Mouse (Mus musculus): ENCODE results near the gene Kcns3. TPM values are rescaled to one million over a fixed set of nuclear protein-coding genes. Genes with fewer than 3 reads are reported as not detected.

Kcns3 gene
- 0.16 and 0.26 TPM in 2 replicates for polyA plus RNA-seq (2016; fragmentation: Nextera tagmentation; extraction: Ambion mirVana)

- Histone ChIP-seq H3K36me3 (no peaks in the 10 kb centered on the region), H3K9ac (no peak within 1 kb of the TSS), H3K4me2 (peak within 1 kb of the TSS; percentile 71), H3K27ac (no peak within 1 kb of the TSS), H3K27me3 (replicated peaks) (peaks cover 61% of the 10 kb centered on the region), H3K4me3 (peak within 1 kb of the TSS; percentile 49), H3K9me3 (replicated peaks) (no peaks in the 10 kb centered on the region), H3K4me1 (peaks cover 10% of the 10 kb centered on the region; the same call in 1 of the 2 replicates)
- WGBS (ENCODE audit: insufficient replicate concordance), result 18% methylated on average over 15 of the region's 15 CpGs
- ATAC-seq, result no peak
Measured at GRCm38 (mm10) chr12:11151015-11151414, at the start of gene Kcns3. Gene Kcns3 (minus strand): TSS chr12:11151056.

GRCm38 (mm10) chr12:11198551-11198950 lies 47.7 kb upstream of the Kcns3 start:
- no peaks in the 10 kb centered on the region for H3K9me3 ChIP-seq (replicated peaks)
- WGBS (ENCODE audit: insufficient replicate concordance), result 61% methylated on average over 2 of the region's 2 CpGs
- no peak overlapping the region for H3K4me3 ChIP-seq
- H3K4me2 ChIP-seq, result no peak overlapping the region
- ATAC-seq, result no peak
- H3K4me1 ChIP-seq, result no peaks in the 10 kb centered on the region
- no peaks in the 10 kb centered on the region for H3K36me3 ChIP-seq
- no peak overlapping the region for H3K27ac ChIP-seq
- no peaks in the 10 kb centered on the region for H3K27me3 ChIP-seq (replicated peaks)
- no peak overlapping the region for H3K9ac ChIP-seq

- Histone ChIP-seq H3K36me3 (no peaks in the 10 kb centered on the region), H3K4me2 (no peak overlapping the region), H3K9ac (no peak overlapping the region), H3K4me1 (no peaks in the 10 kb centered on the region), H3K27ac (no peak overlapping the region), H3K27me3 (replicated peaks) (no peaks in the 10 kb centered on the region), H3K4me3 (no peak overlapping the region), H3K9me3 (replicated peaks) (no peaks in the 10 kb centered on the region)
- 50% methylated on average over 4 of the region's 4 CpGs for WGBS (ENCODE audit: insufficient replicate concordance)
- ATAC-seq, result no peak
Measured at GRCm38 (mm10) chr12:11198026-11198425, 47.2 kb upstream of the Kcns3 start.

GRCm38 (mm10) chr12:11196830-11197229 lies 46.0 kb upstream of the Kcns3 start:
- no peak for ATAC-seq
- Histone ChIP-seq H3K4me2 (peak overlapping the region; percentile 50; the same call in 1 of the 2 replicates), H3K36me3 (no peaks in the 10 kb centered on the region), H3K27me3 (replicated peaks) (no peaks in the 10 kb centered on the region), H3K9ac (no peak overlapping the region), H3K27ac (no peak overlapping the region), H3K9me3 (replicated peaks) (no peaks in the 10 kb centered on the region), H3K4me3 (no peak overlapping the region), H3K4me1 (no peaks in the 10 kb centered on the region)
- WGBS (ENCODE audit: insufficient replicate concordance), result 38% methylated on average over 5 of the region's 5 CpGs

- Histone ChIP-seq H3K4me2 (peak overlapping the region; percentile 50), H3K27ac (no peak overlapping the region), H3K4me3 (no peak overlapping the region), H3K9me3 (replicated peaks) (no peaks in the 10 kb centered on the region), H3K9ac (no peak overlapping the region), H3K36me3 (no peaks in the 10 kb centered on the region), H3K27me3 (replicated peaks) (no peaks in the 10 kb centered on the region), H3K4me1 (no peaks in the 10 kb centered on the region)
- no peak for ATAC-seq
- WGBS (ENCODE audit: insufficient replicate concordance), result 7% methylated on average over 18 of the region's 19 CpGs
Measured at GRCm38 (mm10) chr12:11196142-11196597, 45.3 kb upstream of the Kcns3 start.

- Histone ChIP-seq H3K4me1 (no peaks in the 10 kb centered on the region), H3K27ac (no peak overlapping the region), H3K27me3 (replicated peaks) (no peaks in the 10 kb centered on the region), H3K9me3 (replicated peaks) (no peaks in the 10 kb centered on the region), H3K9ac (no peak overlapping the region), H3K36me3 (no peaks in the 10 kb centered on the region), H3K4me3 (no peak overlapping the region), H3K4me2 (no peak overlapping the region)
- 83% methylated on average over 1 of the region's 1 CpGs for WGBS (ENCODE audit: insufficient replicate concordance)
- ATAC-seq, result no peak
Measured at GRCm38 (mm10) chr12:11195031-11195430, 44.2 kb upstream of the Kcns3 start.

- no peak overlapping the region for H3K4me3 ChIP-seq
- H3K4me1 ChIP-seq, result no peaks in the 10 kb centered on the region
- peak overlapping the region; percentile 16; the same call in 1 of the 2 replicates for H3K4me2 ChIP-seq
- no peaks in the 10 kb centered on the region for H3K36me3 ChIP-seq
- H3K27ac ChIP-seq, result no peak overlapping the region
- 18% methylated on average over 11 of the region's 11 CpGs for WGBS (ENCODE audit: insufficient replicate concordance)
- ATAC-seq, result 0 out of 2 replicates have a peak, but pooled peaks have one; percentile 57
- H3K9ac ChIP-seq, result no peak overlapping the region
- H3K27me3 ChIP-seq (replicated peaks), result no peaks in the 10 kb centered on the region
- no peaks in the 10 kb centered on the region for H3K9me3 ChIP-seq (replicated peaks)
Measured at GRCm38 (mm10) chr12:11178486-11179154, 27.8 kb upstream of the Kcns3 start.

- Histone ChIP-seq H3K4me1 (no peaks in the 10 kb centered on the region), H3K4me2 (no peak overlapping the region), H3K27ac (no peak overlapping the region), H3K27me3 (replicated peaks) (no peaks in the 10 kb centered on the region), H3K36me3 (no peaks in the 10 kb centered on the region), H3K9ac (no peak overlapping the region), H3K9me3 (replicated peaks) (no peaks in the 10 kb centered on the region), H3K4me3 (no peak overlapping the region)
- ATAC-seq, result no peak
- WGBS (ENCODE audit: insufficient replicate concordance), result 17% methylated on average over 5 of the region's 5 CpGs
Measured at GRCm38 (mm10) chr12:11177408-11178394, 26.8 kb upstream of the Kcns3 start.

GRCm38 (mm10) chr12:11158670-11159069 lies 7.8 kb upstream of the Kcns3 start:
- no peak overlapping the region for H3K4me3 ChIP-seq
- no peak overlapping the region for H3K27ac ChIP-seq
- H3K4me2 ChIP-seq, result no peak overlapping the region
- no peaks in the 10 kb centered on the region for H3K27me3 ChIP-seq (replicated peaks)
- H3K9ac ChIP-seq, result no peak overlapping the region
- 65% methylated on average over 3 of the region's 3 CpGs for WGBS (ENCODE audit: insufficient replicate concordance)
- no peaks in the 10 kb centered on the region for H3K9me3 ChIP-seq (replicated peaks)
- no peaks in the 10 kb centered on the region for H3K36me3 ChIP-seq
- no peak for ATAC-seq
- no peaks in the 10 kb centered on the region for H3K4me1 ChIP-seq

- peaks cover 5% of the 10 kb centered on the region; the same call in 1 of the 2 replicates for H3K4me1 ChIP-seq
- no peak for ATAC-seq
- 66% methylated on average over 1 of the region's 1 CpGs for WGBS (ENCODE audit: insufficient replicate concordance)
Measured at GRCm38 (mm10) chr12:11155123-11155522, 4.3 kb upstream of the Kcns3 start.

GRCm38 (mm10) chr12:11153587-11153986 lies 2.7 kb upstream of the Kcns3 start:
- H3K9me3 ChIP-seq (replicated peaks), result no peaks in the 10 kb centered on the region
- no peak for ATAC-seq
- peaks cover 45% of the 10 kb centered on the region for H3K27me3 ChIP-seq (replicated peaks)
- no peak overlapping the region for H3K4me2 ChIP-seq
- H3K27ac ChIP-seq, result no peak overlapping the region
- H3K9ac ChIP-seq, result no peak overlapping the region
- no peaks in the 10 kb centered on the region for H3K36me3 ChIP-seq
- peaks cover 10% of the 10 kb centered on the region; the same call in 1 of the 2 replicates for H3K4me1 ChIP-seq
- H3K4me3 ChIP-seq, result no peak overlapping the region

More at GRCm38 (mm10) chr12:11155123-11155522, 4.3 kb upstream of the Kcns3 start:
- Histone ChIP-seq H3K9me3 (replicated peaks) (no peaks in the 10 kb centered on the region), H3K4me2 (no peak overlapping the region), H3K36me3 (no peaks in the 10 kb centered on the region), H3K4me3 (no peak overlapping the region), H3K9ac (no peak overlapping the region), H3K27ac (no peak overlapping the region), H3K27me3 (replicated peaks) (peaks cover 30% of the 10 kb centered on the region)

Data from liver, embryonic 12.5 days (tissue).